Mouse (Mus musculus): ENCODE data around the gene Serpinb1a. TPM values are rescaled to one million over a fixed set of nuclear protein-coding genes. Genes with fewer than 3 reads are reported as not detected.

Gene Serpinb1a
- polyA plus RNA-seq (2012; rRNA removed): 4.9 and 7.5 TPM in 2 replicates

DNA sequence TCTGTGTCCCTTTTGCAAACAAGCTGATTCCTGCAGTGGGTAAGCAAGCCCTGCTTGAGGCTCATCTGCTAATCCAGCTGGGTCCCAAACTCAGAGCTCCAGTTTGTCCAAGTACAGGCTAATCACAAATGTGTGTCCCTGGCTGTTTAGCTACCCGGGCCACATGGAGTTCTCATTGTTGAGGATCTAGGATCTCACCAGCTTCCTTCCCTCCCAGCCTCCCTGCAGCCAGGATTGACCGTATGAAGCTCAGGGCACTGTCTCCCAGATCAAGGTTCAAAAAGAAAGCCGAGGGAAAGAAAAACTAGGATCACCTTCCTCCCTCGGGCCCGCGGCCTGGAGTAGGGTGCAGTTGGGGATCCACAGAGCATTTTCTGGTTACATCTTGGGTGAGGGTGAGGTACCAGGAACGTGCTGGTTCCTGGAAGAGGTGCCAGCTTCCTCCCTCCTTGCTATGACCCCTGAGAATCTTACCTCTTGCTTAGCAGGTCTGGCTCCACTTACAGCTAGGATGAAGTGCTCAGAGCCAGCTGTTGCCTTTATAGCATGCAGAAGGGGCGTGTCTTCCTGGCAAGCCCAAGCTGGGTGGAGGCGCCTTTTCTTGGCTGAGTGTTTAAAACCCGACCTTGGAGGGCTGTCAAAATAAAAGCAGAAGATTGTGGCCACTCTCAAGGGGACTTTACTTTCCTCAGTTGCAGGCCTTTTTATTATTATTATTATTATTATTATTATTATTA lies at the start of gene Serpinb1a:
Gene Serpinb1a, minus strand, starts transcription at position 518 of the 737 bp plus-strand sequence.

DNA sequence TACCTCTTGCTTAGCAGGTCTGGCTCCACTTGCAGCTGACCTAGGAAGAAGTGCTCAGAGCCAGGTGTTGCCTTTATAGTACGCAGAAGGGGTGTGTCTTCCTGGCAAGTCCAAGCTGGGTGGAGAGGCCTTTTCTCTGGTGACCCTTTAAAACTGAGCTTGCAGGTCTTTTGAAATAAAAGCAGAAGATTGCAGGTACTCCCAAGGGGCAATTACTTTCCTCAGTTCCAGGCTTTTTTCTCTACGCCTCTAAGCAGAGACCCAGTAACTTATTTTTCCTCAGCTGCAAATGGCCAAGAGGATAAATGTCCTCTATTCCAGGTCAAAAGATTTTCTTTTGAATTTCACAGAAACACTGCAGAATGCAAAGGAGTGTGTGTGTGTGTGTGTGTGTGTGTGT lies 47.1 kb upstream of the Serpinb1a start, which contains the start of gene Serpinb1c:
Gene Serpinb1c, minus strand, starts transcription at position 101 of the 400 bp plus-strand sequence.

DNA sequence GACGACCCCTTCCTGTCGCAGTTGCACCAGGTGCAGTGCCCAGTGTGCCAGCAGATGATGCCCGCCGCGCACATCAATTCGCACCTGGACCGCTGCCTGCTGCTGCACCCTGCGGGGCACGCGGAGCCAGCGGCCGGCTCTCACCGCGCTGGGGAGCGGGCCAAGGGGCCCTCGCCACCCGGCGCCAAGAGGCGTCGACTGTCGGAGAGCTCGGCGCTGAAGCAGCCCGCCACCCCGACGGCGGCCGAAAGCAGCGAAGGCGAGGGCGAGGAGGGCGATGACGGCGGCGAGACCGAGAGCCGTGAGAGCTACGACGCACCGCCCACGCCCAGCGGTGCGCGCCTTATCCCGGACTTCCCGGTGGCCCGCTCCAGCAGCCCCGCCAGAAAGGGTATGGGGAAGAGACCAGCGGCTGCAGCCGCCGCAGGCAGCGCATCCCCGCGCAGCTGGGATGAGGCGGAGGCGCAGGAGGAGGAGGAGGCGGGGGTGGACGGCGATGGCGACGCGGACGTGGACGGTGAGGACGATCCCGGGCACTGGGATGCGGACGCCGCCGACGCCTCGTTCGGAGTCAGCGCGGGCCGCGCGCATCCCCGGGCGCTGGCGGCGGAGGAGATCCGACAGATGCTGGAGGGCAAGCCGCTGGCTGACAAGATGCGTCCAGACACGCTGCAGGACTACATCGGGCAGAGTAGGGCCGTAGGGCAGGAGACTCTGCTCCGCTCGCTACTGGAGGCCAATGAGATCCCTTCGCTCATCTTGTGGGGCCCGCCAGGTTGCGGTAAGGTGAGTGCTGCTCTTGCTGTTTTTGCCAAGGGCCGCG lies 48.5 kb downstream of the Serpinb1a start, which contains the start of gene D930007J09Rik:
Gene D930007J09Rik, minus strand, starts transcription at position 591 of the 823 bp plus-strand sequence.

DNA sequence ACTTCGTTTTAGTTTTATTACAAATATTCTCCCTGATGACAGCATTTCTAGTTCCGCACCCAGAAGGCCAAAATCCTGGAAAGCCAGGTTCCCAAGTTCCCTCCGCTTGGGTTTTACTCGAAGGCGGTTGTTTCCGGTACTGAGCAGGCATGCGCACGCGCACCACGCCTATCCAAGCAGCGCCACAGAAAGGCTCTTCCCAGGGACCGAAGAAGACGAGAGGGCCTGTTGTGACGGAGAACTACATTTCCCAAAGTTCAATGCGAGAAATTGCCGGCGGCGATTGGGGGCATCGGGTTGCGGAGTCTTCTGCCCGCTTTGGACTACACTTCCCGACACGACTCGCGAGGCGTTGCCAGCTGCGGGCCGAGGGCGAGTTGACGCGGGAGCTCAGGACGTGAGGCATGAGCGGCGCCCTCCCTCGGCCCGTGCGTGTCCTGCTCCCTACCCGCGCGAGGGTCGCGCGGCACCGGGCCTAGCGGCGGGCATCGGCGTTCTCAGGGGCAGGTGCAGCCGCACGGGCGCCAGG lies 49.2 kb downstream of the Serpinb1a start, which contains the start of gene Wrnip1:
Gene Wrnip1, plus strand, starts transcription at position 346 of the 529 bp plus-strand sequence.

Other genes starting within 250 kb of the Serpinb1a start
- 0.14 and 0.20 TPM in 2 replicates for gene Mylk4, start 67.2 kb downstream of the Serpinb1a start, polyA plus RNA-seq (2012; rRNA removed)
- gene Wrnip1, start 49.1 kb downstream of the Serpinb1a start, polyA plus RNA-seq (2012; rRNA removed): 67.3 and 81.6 TPM in 2 replicates
- 1.8 TPM in 1 of 2 replicates, not detected in the other for gene D930007J09Rik, start 48.3 kb downstream of the Serpinb1a start, polyA plus RNA-seq (2012; rRNA removed)
- gene Serpinb1c, start 47.0 kb upstream of the Serpinb1a start, polyA plus RNA-seq (2012; rRNA removed): not detected in 2 replicates
- 10.3 and 11.8 TPM in 2 replicates for gene Serpinb6b, start 114.0 kb upstream of the Serpinb1a start, polyA plus RNA-seq (2012; rRNA removed)
- gene Serpinb9, start 152.1 kb upstream of the Serpinb1a start, polyA plus RNA-seq (2012; rRNA removed): 4.8 and 6.4 TPM in 2 replicates
- 0.31 and 0.55 TPM in 2 replicates for gene Serpinb9b, start 176.2 kb upstream of the Serpinb1a start, polyA plus RNA-seq (2012; rRNA removed)
- 0.11 TPM in 1 of 2 replicates, not detected in the other for gene Serpinb1b, start 227.4 kb upstream of the Serpinb1a start, polyA plus RNA-seq (2012; rRNA removed)